Mouse (Mus musculus) brain, embryonic 14.5 days (tissue): ENCODE measurements around the gene Rnaseh1. TPM values are rescaled to one million over a fixed set of nuclear protein-coding genes. Genes with fewer than 3 reads are reported as not detected.
A peak's percentile ranks its signal among the peaks of the same experiment; 100 is the strongest.

Source experiments
- DNase-seq: peaks from one replicate; pipeline ENCODE4 v3.0.0-alpha.2; 2011; ENCODE audit warnings: low read depth
- CTCF ChIP-seq: fragments of 200-500 bp; IDR thresholded peaks from 2 replicates; pipeline ENCODE4 v1.5.1; 2012; ENCODE audit warnings: inconsistent platforms, mild to moderate bottlenecking, moderate library complexity, borderline replicate concordance; ENCODE audit not compliant: insufficient read depth, insufficient read length; ENCODE audit errors: extremely low read depth
- POLR2A ChIP-seq: fragments of 200-500 bp; IDR thresholded peaks from 2 replicates; pipeline ENCODE4 v1.6.1; 2012; ENCODE audit warnings: mild to moderate bottlenecking, inconsistent platforms, borderline replicate concordance; ENCODE audit not compliant: poor library complexity, insufficient read depth, insufficient read length, severe bottlenecking; ENCODE audit errors: extremely low read depth
- polyA plus RNA-seq: library from polyadenylated mRNA; depleted of rRNA; stranded (reverse); fragments of >200 nt; gene quantifications from 2 replicates; pipeline ENCODE4 v1.2.3, GENCODE M21; 2012

Gene Rnaseh1
- polyA plus RNA-seq, 1 experiment: 22.1 TPM

DNA sequence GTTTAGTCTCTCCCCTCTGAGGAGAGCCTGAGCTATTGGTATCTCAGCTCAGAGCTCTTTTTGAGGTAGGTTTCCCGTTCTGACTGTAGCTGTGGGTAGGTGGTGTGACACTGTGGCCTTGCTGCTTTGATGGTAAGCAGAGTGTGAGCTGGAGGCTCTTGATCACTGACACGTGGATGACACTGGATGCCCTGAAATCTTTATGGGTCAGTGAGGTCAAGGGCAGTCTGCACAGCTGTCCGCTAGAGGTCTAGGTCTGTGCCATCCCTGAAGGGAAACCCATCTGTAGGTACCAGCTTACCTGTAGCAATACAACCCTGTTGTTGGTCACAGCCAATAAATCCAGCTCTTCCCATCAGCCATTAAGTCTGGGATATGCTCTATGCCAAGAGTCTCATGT is 36.4 kb downstream of the Rnaseh1 start:
- no peak for DNase-seq
- no peak for TF ChIP-seq CTCF

- peak; percentile 8 for DNase-seq
- TF ChIP-seq POLR2A: no peak
- no peak for TF ChIP-seq CTCF
Measured at GRCm38 (mm10) chr12:28686199-28686879, 36.9 kb downstream of the Rnaseh1 start.

- TF ChIP-seq CTCF (no peak), POLR2A (no peak)
- DNase-seq: no peak
Measured at GRCm38 (mm10) chr12:28688996-28689395, 39.6 kb downstream of the Rnaseh1 start.

- DNase-seq: no peak
- TF ChIP-seq POLR2A (no peak), CTCF (no peak)
Measured at GRCm38 (mm10) chr12:28690730-28691129, 41.3 kb downstream of the Rnaseh1 start.

DNA sequence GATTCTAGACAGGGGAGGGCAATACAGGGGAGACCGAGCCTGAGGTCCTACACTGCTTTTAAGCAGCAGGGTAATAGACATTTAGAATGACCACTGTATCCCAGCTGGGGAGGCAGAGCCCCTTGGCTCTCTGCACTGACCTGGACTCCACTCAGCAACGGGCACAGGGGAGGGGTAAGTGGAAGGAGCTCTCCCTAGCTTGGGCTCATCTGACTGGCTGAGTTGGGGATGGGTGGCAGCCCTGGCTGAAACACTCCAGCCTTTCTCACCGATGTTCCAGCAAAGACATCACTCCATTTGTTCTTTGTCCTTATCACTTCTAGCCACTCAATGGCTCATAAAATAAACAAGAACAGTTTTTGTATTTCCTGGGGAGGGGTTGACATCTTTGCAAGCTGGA is 44.3 kb downstream of the Rnaseh1 start:
- no peak for TF ChIP-seq POLR2A
- TF ChIP-seq CTCF: no peak
- DNase-seq: no peak

DNA sequence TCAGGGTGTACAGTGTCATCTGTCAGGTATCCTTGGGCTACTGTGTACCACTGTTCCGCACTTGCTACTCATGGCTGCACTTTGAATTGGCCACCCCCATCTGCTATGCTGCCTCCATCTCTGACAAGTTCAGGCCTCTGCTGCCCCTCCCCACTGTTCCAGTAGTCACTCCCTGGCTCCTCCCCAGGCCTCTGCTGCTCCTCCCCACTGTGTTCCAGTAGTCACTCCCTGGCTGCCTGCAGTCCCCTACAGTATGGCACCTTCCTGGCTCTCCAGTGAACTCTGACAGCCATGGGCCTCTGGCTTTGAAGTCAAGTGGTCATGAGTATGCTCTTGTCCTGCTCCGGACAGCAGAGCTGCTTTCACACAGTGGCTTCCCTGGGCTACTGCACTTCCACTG is 44.8 kb downstream of the Rnaseh1 start:
- TF ChIP-seq CTCF: no peak
- no peak for TF ChIP-seq POLR2A

GRCm38 (mm10) chr12:28694776-28695175 is 45.4 kb downstream of the Rnaseh1 start:
- no peak for TF ChIP-seq CTCF
- no peak for TF ChIP-seq POLR2A
- no peak for DNase-seq

More for the DNA sequence above, 44.8 kb downstream of the Rnaseh1 start:
- DNase-seq: no peak

- TF ChIP-seq POLR2A (no peak), CTCF (no peak)
- DNase-seq: peak; percentile 66
Measured at GRCm38 (mm10) chr12:28697821-28698595, 48.6 kb downstream of the Rnaseh1 start.

DNA sequence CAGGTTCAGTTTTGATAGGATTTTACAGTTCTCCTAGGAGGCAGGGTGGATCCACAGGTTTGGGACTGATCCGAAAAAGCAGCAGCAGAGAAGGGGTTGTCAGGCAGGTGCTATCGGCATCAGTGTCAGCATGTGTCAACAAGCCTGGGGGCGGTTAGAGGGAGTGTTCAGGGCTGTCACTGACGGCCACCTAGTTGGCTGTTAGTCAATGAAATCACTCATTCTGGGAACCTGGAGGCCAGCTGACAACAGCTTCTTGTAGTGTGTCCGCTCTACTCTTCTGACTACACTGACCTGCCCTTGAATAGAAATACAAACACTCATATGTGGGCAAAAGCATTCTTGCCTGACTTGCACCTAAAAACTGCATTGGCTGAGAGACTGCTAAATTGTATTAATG is 49.7 kb downstream of the Rnaseh1 start:
- TF ChIP-seq CTCF: no peak
- TF ChIP-seq POLR2A: no peak
- DNase-seq: no peak

DNA sequence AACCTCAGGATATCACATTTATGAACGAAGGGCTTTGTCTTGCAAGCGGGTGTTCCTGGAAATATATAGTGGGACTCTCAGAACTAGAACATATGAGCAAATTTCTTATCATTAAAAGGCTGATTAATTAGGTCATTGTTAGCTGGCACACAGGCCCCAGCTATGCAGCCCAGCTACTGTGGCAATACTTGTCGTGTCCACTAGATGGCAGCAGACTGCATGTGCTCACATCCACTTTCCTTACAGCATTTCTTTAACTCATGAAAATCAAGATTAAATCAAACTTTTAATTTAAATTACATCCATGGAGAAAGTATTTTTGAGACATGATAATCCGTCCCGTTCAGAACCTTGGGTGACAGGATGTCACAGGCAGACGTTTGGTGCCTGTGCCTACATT is 50.3 kb downstream of the Rnaseh1 start:
- TF ChIP-seq CTCF (peak; percentile 87; the same call in 1 of the 2 replicates), POLR2A (no peak)

DNA sequence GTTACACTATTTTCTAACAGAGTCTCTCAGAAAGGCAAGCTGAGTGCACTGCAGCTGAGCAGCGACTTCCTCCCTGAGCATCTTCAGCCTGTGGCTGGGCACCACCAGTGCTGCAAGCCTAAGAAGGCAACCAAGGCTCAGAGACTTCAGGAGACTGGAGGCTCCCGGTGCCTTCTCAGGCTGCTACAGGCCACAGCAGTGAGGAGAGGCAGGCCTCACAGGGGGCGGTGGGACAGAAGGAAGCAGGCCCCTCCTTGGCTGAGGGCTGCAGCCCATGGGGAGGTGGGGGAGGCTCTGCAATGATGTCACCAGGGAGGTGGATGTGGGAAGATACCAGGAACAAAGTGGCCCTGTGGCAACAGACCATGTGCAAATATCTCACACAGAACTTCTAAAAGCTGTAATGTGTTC is 50.7 kb downstream of the Rnaseh1 start:
- DNase-seq: no peak
- TF ChIP-seq CTCF (no peak), POLR2A (no peak)

More for the DNA sequence above, 50.3 kb downstream of the Rnaseh1 start:
- peak; percentile 89 for DNase-seq
